Mouse (Mus musculus) C2C12 (cell line): ENCODE measurements around the gene Sirt2.

ENCODE experiments used
- CTCF ChIP-seq: IDR thresholded peaks from one replicate; pipeline ENCODE4 v1.5.1; 2011; ENCODE audit not compliant: control insufficient read depth, insufficient read depth, insufficient read length
- FOSL1 ChIP-seq: IDR thresholded peaks from one replicate; pipeline ENCODE4 v1.8.0; 2011; ENCODE audit warnings: mild to moderate bottlenecking, low read length; ENCODE audit not compliant: poor library complexity, insufficient read depth, severe bottlenecking
- MYOG ChIP-seq: IDR thresholded peaks from one replicate; pipeline ENCODE4 v1.6.1; 2011; ENCODE audit not compliant: control insufficient read depth, insufficient read length; ENCODE audit errors: extremely low read depth
- USF1 ChIP-seq: IDR thresholded peaks from one replicate; pipeline ENCODE4 v1.6.1; 2011; ENCODE audit warnings: low read depth, mild to moderate bottlenecking, control low read depth, moderate library complexity

DNA sequence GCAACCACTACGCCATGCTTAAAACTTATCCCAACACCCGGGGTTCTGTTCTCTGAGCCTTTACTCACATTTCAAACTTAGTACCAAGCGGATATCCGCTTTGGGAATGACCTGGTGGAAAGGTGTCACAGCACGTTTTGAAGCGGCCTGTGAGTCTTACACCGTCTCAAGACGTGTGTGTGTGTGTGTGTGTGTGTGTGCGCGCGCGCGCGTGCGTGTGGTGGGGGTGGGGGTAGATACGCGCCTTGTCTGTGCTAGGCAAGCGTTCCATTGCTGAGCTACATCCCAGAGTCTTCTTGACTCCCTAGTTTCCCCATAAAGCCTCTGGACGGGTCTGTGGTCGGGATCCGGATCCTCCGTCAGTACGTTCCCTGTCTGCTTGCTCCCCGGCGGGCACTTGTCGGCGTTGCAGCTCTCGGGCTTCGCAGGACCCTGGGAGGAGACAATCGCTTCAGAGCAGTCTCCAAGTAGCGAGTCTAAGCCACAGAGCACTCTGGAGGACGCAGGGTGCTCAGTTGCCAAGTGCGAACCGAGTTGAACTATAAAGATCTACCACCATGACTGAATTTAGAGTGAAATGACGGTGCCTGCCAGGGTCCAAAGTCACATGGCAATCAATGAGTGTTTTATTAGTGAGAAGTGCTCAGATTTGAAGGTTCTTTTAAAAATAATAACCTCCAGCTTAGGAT lies 43.0 kb downstream of the Sirt2 start:
- TF ChIP-seq CTCF (no peak), USF1 (no peak), MYOG (no peak), FOSL1 (no peak)
